Mouse (Mus musculus) E14TG2a.4 (cell line): ENCODE measurements at regions not wholly inside any gene's neighbourhood (a gene's known extent, or its start where the extent isn't known, plus 50 kb on each side); places are given as distances from the start of the nearest gene placed in this dataset.

Experiments
- CTCF ChIP-seq: conservative IDR thresholded peaks from 2 replicates; pipeline ENCODE4 v1.5.1; 2014; ENCODE audit warnings: low read length
- NANOG ChIP-seq: IDR thresholded peaks from 2 replicates; pipeline ENCODE4 v1.6.1; 2014; ENCODE audit warnings: borderline replicate concordance, low read length, mixed read lengths
- POU5F1 ChIP-seq: IDR thresholded peaks from 2 replicates; pipeline ENCODE4 v1.6.1; 2014; ENCODE audit warnings: low read length, borderline replicate concordance

- TF ChIP-seq CTCF (no peak), POU5F1 (no peak), NANOG (no peak)
Observed at GRCm38 (mm10) chr4:31672842-31673171, 291.1 kb upstream of the Map3k7 start.
